Mouse (Mus musculus): ENCODE data around the gene Nprl3.

The Nprl3 gene

GRCm38 (mm10) chr11:32245614-32246013 is 21.9 kb downstream of the Nprl3 start:
- in situ Hi-C loops (cut with MboI, MseI), result no loop called here

GRCm38 (mm10) chr11:32244617-32245016 is 22.9 kb downstream of the Nprl3 start:
- in situ Hi-C loops (cut with MboI, MseI), result no loop called here

DNA sequence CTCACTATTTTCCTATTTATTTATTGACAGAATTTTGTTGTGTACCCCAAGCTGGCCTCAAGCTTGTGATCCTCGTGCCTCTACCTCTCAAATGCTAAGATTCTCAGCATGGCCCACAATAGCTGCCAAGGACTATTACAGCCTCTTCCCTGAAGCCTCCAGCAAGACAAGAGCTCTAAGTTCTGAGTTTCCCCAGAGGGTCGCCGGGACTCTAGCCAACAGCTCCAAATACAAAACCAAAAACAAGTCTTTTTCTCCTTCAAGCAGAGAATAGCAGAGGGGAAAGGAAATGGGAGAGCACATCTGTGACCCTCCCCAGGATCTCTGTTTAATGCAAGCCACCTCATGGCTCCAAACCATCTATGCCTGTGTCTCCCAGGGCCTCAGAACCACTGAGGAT is 23.4 kb downstream of the Nprl3 start:
- in situ Hi-C loops (cut with MboI, MseI), result no loop called here

GRCm38 (mm10) chr11:32243205-32243955 is 24.1 kb downstream of the Nprl3 start:
- in situ Hi-C loops (cut with MboI, MseI), result no loop called here

DNA sequence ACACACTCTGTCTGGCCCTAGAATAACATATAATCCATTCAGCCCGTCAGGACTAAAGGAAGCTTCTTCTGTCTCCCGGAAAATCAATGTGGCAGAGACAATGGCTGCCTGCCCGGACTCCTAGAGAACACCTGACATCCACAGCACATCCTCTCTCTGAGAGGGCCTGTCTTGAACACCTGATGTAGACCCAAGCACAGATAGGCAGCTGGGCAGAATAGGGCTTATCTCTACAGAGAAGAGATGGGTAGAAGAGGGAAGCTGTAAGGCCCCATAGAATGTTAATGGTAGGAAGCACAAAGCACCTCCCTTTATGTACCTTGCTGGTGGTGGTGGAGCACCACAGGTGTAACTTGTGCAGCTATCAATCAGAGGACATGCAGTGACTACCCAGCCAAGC is 25.3 kb downstream of the Nprl3 start:
- in situ Hi-C loops (cut with MboI, MseI), result no loop called here

DNA sequence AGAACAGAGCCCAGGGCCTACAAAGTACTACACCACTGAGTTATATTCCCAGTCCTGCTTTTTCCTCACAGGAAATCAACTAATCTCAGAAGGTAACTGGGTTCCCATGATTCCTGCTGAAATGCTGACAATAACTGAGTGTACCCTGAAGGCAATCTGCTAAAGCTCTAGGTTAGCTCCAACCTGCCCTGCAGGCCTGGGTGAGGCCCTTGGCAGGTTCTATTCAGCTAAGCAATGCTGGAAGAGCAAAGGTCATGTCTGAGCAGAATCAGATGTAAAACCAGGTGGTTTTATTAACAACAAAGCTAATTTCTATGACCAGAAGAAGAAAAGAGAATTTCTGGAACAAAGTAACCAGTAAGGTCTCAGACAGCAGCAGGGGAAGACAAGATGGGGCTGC is 26.1 kb downstream of the Nprl3 start:
- in situ Hi-C loops (cut with MboI, MseI), result no loop called here

DNA sequence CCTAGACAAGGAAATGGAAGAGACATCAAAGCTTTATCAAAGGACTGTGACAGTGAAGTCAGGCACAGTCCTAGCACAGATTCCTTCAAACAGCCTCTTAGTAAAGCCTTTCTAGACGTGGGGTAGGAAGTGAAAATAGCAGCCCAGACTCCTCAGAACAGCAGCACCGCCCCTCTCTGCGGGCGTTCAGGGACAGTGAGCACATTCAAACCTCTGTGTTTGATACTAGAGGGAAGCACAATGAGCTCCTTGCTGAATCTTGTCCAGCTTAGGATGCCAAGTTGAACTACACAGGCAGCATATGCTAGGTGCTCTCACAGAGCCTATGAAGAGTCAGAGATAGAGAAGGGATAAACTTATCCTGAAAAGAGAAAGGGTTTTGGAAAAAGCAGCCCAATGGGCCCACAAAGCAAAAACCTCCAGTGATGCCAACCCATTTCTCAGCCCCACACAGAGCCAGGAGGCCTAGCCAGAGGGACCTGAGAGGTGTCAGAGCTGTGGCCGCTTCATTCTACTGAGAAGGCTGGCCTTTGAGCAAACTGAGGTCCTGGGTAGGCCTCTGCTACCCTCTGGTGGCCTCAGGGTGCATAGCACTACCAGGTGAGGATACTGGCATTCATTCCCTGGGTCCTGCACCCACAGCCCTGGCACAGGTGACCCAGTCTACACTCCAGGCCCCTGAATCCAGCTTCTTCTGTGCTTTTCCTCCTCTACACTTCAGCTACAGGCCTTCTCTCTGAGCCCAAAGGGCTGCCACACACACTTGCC is 29.2 kb downstream of the Nprl3 start:
- in situ Hi-C loops (cut with MboI, MseI), result no loop called here

DNA sequence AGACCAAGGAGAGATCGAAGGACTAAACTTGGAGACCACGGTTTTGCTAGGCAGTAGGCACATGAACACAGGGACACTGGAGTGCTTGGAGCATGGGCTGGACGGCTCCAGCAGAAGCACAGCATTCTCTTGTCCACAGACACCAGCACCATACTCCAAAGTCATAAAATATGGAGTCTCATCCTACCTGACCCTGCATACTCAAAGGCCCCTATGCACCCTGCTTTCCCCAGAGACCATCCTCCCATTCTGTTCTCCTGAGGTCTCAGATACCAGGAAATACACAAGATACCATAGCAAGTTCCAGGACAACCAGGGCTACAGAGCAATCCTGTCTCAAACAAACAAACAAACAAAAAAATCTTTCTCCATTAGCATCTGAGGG is 30.1 kb downstream of the Nprl3 start:
- in situ Hi-C loops (cut with MboI, MseI), result no loop called here

DNA sequence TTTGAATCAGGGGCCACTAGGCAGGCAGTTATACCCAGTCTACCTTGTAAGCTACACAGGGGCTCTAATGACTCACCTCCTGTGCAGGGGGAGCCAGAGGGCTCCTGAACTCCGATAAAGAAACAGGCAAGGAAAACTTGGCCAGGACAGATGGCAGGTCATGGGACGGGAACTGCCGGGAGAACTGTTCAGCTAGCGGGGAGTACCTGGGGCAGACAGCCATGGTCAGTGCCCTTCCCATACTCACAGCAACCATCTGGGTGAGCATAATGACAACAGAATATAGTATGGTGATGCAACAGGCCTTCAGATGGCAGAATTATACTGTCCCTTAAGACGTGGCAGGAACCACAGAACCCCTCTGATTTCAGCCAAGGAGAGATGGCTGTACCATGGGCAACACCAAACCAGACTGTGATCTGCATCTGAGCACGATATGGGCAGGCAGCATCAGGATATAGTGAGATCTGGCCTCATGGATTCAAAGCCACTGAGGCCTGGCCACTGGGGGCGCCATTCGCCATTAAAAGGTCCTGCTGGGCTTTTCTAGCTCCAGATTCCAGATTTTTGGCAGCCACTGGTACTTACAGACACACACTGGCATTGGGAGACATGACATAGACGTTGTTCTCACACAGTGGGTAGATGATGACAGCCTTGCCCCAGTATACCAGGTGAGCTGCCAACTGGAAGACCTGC is 30.6 kb downstream of the Nprl3 start:
- in situ Hi-C loops (cut with MboI, MseI), result no loop called here

DNA sequence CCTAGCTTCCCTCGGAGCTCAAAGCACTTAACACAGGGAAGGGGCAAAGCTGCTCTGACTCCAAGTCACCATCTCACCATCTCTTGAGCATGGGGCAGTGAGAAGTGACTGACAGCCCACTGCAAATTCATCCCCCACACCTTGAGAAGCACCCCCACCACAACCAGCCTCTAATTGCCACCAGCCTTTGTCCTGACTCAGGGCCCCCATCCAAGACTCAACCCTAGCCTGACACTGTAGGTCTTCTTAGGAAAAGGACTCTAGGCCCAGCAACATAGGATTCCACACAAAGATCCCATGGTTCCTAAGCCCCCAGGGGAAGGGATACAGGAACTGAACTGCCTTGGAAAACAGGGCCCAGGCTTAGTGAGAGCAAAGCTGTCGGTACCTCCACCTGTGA is 31.4 kb downstream of the Nprl3 start:
- in situ Hi-C loops (cut with MboI, MseI), result no loop called here

DNA sequence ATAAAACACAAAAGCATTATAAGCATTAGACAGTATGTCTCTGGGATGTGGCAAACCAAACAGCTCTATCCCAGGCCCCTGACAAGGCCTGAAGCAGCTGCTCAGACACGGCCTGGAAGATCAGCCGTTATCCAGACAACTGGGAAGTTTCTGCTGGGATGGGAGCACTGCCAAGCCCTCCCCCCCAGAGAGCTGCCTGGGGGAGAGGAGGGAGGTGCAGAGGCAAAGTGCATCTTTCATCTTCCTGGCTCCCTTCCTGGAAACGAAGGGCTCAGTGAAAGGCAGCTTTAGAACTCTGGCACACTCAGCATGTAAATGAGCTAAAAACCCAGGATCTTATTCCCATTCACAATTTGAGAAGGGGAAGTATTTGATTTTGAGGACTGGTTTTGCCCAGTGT is 31.9 kb downstream of the Nprl3 start:
- in situ Hi-C loops (cut with MboI, MseI), result no loop called here

DNA sequence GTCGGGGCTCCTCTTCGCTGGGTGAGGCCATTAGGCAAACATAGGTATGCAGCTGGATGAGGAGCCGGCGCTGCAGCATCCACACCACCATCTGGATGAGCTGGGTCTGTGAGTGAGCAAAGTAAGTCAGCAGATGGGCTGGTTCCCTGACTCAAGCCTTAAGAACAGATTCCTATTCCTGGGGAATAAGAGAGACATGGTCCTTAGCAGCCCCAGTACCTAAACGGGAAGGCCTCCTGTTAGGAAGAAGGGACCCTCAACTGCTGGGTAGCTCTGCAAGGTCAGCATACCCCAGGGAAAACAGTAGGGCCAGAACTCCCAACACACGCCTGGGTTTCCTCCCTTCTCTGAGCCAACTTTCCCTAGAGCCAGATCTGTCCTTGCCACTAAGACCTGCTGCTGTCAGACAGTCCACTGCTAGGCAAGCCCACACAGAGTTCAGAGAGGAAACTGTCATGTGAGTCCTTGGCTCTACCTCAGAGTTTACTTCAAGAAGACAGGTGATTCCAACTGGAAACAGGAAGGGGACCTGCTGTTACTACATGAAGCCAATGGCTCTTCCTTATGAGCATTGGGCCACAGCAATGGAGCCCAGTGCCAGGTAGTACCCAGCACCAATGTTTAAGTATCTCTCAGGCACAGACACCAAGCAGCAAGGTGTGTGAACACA is 32.6 kb downstream of the Nprl3 start:
- in situ Hi-C loops (cut with MboI, MseI), result no loop called here

DNA sequence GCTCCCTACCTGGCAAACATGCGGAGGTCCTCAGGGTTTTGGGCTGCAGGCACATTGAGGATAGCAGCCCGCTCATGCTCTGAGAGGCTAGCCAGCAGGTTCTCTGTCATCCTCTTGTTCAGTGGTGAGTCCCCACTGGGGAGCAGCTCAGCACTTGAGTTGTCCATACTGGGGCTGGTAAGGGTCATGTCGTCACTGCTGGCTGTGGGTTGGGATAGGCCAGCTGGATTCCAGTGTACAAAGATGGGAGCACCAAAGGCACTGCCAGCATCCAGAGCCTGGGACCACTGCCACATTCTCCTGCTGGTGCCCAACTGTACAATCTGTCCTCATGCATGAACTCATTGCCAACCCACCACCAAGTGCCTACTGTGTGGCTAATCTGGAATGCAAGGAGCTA is 33.6 kb downstream of the Nprl3 start:
- in situ Hi-C loops (cut with MboI, MseI), result no loop called here

GRCm38 (mm10) chr11:32232848-32233247 is 34.7 kb downstream of the Nprl3 start:
- in situ Hi-C loops (cut with MboI, MseI), result no loop called here

DNA sequence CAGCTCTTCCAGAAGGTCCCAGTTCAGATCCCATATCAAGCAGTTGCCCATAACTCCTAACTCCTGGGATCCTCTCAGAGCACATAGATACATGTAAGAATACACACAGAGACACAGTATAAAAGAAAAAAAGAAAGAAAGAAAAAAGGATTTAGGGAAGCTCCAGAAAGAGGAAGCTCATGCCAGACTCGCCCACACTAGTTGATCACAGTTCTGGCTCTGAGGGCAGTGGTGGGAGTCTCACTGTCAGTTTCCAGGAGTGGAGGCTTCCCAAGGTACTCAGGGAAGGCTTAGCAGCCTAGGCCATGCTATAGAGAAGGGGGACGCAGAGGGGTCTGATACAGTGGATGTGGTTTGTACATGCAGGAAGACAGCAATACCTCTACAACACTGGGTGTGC is 36.4 kb downstream of the Nprl3 start:
- in situ Hi-C loops (cut with MboI, MseI), result no loop called here

- in situ Hi-C loops (cut with MboI, MseI), result no loop called here
Observed at GRCm38 (mm10) chr11:32230220-32230619, 37.3 kb downstream of the Nprl3 start.

GRCm38 (mm10) chr11:32228292-32228845 is 39.1 kb downstream of the Nprl3 start:
- in situ Hi-C loops (cut with MboI, MseI), result no loop called here

DNA sequence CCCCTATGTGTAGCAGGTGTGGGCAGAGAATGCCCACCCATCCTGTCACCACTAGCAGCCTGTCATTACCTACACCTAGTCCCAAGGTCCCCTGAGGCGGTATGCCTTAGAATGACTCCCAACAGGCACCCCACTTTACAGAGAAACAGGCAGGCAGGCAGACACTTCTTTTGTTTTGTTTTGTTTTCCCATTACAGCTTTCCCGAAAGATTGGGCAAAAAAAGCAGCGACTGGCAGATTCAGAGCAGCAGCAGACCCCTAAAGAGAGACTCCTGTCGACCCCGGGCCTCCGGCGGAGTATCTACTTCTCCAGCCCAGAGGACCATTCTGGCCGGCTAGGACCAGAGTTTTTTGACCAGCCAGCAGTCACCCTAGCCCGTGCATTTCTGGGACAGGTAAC is 40.0 kb downstream of the Nprl3 start:
- in situ Hi-C loops (cut with MboI, MseI), result no loop called here

DNA sequence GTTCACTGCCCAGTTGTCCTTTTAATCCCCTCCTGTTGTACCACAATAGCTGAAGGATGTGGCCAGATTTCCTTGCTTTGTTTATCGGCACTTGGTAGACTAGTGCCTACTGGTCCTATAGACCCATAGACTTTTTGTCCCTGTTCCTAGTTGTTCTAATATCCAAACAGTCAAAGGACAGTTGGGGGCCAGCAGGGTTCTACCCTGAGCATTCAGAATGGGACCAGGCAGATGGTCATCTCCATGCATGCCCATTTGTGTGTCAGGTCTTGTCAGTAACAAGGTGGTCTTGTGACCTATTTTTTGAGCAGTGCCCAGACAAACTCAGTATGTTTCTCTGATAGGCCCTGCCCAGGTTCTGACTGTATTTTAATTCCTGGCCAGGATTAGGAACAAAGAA is 40.5 kb downstream of the Nprl3 start:
- in situ Hi-C loops (cut with MboI, MseI), result no loop called here

GRCm38 (mm10) chr11:32226124-32226871 is 41.2 kb downstream of the Nprl3 start, which contains the start of gene Mpg:
TSS of gene Mpg (plus strand) at chr11:32226505.
- in situ Hi-C loops (cut with MboI, MseI), result no loop called here

Data from T-helper 1 cell (primary cell).